Mouse (Mus musculus): ENCODE data around the gene Pcbp2. TPM values are rescaled to one million over a fixed set of nuclear protein-coding genes. Genes with fewer than 3 reads are reported as not detected.

Pcbp2 gene
- total RNA-seq, 1 experiment from 2014 or later = 349 TPM

DNA sequence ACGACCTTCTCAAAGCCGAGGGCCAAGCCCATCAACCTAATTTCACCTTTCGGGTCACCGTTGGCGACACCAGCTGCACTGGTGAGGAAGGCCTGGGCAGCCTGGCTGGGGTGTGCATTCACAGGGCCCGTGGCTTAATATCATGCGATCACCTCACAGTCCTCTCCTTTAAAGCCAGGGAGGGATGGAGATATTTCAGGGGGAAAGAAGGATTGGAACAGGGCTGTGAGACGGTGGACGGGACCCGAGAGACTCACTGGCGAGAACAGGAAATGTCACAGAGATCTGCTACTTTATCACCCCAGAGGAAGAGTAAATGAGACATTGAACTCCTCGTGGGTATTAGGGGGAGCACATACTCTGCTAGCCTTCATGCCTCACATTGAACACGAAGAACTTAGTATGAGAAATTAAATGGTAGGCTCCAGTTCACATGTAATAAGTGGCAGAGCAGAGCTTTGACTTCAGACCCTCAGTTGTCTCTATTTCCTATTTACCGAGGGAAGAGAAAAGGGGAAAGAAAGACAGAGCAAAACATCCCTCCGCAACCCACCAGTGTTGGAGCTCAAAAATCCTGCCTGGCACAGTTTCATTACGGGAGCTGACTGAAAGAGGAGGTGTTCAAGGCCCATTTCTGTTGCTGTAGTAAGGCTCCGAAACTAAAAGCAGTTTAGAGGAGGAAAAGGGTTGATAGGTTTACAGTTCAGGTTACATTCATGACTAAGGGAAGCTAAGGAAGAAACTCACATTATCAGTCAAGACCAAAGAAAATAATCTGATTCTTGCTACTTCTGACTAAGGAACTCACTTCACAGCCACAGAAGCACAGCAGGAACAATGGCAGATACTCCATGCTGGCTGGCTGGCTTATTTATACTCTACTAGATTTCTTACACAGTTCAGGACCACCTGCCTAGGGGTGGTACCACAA is 49.1 kb downstream of the Pcbp2 start:
- no peak for ATAC-seq (replicated peaks; ENCODE audit: low read depth, poor library complexity, severe bottlenecking)

- no peak for ATAC-seq (replicated peaks; ENCODE audit: low read depth, poor library complexity, severe bottlenecking)
Measured at GRCm38 (mm10) chr15:102520416-102520815, 50.1 kb downstream of the Pcbp2 start.

DNA sequence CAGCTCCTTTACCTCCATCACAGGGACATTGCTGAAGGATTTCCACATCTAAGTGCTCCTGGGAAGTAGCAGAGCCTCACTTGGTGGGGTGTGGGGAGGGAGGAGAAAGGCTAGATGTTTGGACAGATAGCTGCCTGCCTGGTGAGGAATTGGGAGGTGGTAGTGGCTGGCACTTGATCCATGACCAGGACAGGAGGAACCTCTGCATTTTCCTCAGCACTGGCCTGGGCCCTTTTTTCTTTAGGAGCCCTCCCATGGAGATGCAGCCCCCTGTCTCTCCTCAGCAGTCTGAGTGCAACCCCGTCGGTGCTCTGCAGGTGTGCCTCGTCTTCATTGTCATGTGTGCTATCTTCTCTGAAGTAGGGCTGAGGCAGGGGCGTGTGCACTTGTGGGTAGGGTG is 51.1 kb downstream of the Pcbp2 start:
- ATAC-seq (replicated peaks; ENCODE audit: low read depth, poor library complexity, severe bottlenecking) = no peak

GRCm38 (mm10) chr15:102524892-102525485 is 54.6 kb downstream of the Pcbp2 start, which contains the start of gene Npff:
TSS of gene Npff (minus strand) at chr15:102524942.
- peak; percentile 83 for ATAC-seq (replicated peaks; ENCODE audit: low read depth, poor library complexity, severe bottlenecking)

GRCm38 (mm10) chr15:102526111-102527002 is 56.0 kb downstream of the Pcbp2 start:
- no peak for ATAC-seq (replicated peaks; ENCODE audit: low read depth, poor library complexity, severe bottlenecking)

DNA sequence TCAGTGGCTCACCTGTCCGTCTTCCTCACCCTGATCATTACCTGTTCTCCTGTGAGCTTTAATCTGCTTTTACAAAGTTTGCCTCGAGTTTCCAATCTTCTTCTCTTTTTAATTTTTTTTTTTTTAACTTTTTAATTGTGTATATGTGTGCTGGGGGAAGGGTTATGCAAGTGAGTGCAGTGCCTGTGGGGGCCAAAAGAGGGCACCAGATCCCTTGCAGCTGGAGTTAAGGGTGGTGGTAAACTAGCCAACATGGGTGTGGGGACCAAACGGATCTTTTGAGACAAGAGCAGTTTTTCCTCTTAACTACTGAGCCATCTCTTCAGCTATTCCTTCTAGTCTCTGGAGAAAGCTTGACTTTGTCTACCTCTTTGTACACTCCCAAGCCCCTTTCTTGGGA is 57.6 kb downstream of the Pcbp2 start:
- no peak for ATAC-seq (replicated peaks; ENCODE audit: low read depth, poor library complexity, severe bottlenecking)

- no peak for ATAC-seq (replicated peaks; ENCODE audit: low read depth, poor library complexity, severe bottlenecking)
Measured at GRCm38 (mm10) chr15:102528396-102528795, 58.1 kb downstream of the Pcbp2 start.

GRCm38 (mm10) chr15:102530566-102530965 is 60.2 kb downstream of the Pcbp2 start:
- ATAC-seq (replicated peaks; ENCODE audit: low read depth, poor library complexity, severe bottlenecking) = no peak

GRCm38 (mm10) chr15:102531586-102531985 is 61.2 kb downstream of the Pcbp2 start:
- ATAC-seq (replicated peaks; ENCODE audit: low read depth, poor library complexity, severe bottlenecking) = no peak

DNA sequence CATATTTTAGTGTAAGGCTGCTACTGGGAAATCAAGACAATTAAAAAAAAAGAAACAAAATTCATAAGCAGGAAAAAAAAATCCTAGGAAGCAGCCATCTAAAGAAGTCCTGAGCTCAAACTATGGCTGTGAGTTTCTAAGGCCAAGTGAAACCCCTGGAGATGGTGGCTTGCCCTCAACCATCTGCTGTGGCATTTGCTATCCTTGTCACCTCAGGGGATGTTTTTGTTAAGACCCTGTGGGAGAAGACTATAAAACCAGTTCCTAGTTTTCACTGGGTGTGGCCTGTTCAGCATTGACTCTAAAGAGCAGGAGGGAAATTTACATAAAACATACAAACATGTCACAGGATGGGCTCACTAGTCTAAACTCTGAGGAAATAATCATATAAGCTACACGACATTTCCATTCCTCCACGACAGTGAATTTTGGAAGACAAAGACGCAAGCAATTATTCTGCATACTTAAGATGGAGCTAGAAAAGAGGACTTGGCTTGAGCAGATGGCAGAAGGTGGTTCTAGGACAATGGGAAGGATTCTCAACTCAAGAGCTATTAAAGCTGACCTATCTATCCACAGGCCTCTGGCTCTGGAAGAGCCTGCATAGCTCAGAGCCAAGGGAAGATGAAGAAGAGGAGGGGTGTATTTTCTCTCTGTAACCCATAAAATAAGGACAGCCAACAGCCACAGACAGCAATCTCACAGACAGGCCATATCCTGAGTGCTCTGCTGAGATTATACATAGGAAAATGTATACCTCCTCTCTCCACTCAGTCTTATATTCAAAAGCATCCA is 62.0 kb downstream of the Pcbp2 start:
- no peak for ATAC-seq (replicated peaks; ENCODE audit: low read depth, poor library complexity, severe bottlenecking)

DNA sequence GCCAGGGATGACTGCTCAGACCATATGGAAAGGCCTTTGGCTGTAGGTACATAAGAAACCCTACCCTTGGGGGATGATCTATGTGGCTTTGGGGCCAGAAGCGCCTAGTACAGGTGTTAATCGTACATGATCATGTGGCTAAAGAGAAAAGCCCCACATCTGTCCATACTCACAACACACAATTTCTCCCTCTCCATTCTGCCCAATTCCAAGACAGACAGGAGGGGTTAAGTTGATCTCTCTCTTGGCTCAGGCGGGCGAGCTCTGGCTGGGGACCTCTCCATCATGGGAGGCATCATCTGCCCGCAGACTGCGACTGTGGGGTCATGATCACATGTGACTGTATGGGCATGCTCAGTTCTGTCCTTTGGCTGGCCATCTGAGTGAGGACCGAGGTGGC is 63.6 kb downstream of the Pcbp2 start:
- ATAC-seq (replicated peaks; ENCODE audit: low read depth, poor library complexity, severe bottlenecking) = no peak

- ATAC-seq (replicated peaks; ENCODE audit: low read depth, poor library complexity, severe bottlenecking) = no peak
Measured at GRCm38 (mm10) chr15:102544801-102545200, 74.5 kb downstream of the Pcbp2 start.

DNA sequence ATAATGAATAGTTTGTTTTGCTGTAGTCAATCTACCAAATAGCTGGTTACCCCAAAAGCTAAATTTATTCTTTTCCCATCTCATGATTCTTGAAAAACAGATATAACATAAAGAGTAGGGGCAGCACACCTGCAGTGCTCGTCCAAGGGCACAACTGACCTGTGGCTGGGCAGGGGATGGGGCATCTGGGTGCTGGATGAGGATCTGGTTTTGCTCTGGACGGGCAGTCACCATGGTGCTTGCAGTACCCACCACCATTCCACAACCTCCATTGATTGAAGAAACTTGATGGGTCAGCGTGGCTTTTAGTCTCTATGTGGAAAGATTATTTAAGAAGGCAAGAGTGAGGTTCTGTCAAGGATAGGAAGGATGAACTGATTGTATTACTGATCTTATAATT is 75.9 kb downstream of the Pcbp2 start:
- no peak for ATAC-seq (replicated peaks; ENCODE audit: low read depth, poor library complexity, severe bottlenecking)

GRCm38 (mm10) chr15:102546677-102547427 is 76.5 kb downstream of the Pcbp2 start:
- ATAC-seq (replicated peaks; ENCODE audit: low read depth, poor library complexity, severe bottlenecking) = no peak

- ATAC-seq (replicated peaks; ENCODE audit: low read depth, poor library complexity, severe bottlenecking) = no peak
Measured at GRCm38 (mm10) chr15:102547478-102547877, 77.1 kb downstream of the Pcbp2 start.

Data from common myeloid progenitor, adult 5-6 weeks (primary cell).